Mouse (Mus musculus) spleen, adult 2 months (tissue): Measurements from ENCODE around the gene Akr1c19.

Experiments
- CTCF ChIP-seq: fragments of 200-500 bp; IDR thresholded peaks from 2 replicates; pipeline ENCODE4 v1.5.1; 2011; ENCODE audit warnings: mild to moderate bottlenecking, inconsistent platforms; ENCODE audit not compliant: insufficient read depth, insufficient read length, insufficient replicate concordance; ENCODE audit errors: extremely low read depth
- POLR2A ChIP-seq: fragments of 200-500 bp; IDR thresholded peaks from 2 replicates; pipeline ENCODE4 v1.6.1; 2011; ENCODE audit warnings: low read depth, low read length, inconsistent platforms

DNA sequence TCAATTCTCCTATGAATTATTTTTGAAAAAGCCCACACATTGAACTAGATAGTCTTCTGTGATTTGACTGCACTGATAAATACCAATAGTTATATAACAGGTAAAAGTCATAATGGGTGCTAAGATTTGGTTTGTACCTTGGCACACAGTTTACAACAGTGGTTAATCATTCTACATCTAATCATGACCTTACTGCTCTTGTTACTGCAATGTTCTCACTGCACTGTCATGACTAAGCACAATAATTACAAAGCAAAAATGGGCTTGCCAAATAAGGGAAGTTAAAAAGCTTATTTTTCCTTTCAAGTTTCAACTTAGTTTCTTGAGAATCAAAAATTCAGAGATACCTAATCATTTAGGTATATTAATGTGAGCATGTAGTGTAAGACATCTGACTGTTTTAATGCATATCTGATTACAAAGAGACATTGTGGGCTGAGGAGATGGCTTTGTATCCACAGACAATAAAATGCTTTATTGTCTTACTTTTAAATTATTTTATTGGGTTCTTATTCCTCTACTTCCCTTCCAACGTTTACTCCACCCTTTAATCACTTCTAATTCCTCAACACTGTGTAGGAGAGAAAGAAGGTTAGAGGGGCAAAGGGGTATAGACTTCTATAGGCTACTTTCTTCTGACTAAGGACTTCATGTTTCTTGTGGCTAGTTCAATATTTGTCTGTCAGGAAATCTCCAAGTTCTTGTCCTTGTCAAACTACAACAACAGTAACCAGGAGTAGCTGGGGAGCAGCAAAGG, 22.2 kb upstream of the Akr1c19 start:
- no peak for TF ChIP-seq CTCF
- TF ChIP-seq POLR2A: no peak
